Mouse (Mus musculus): ENCODE data around the gene Acox3. TPM values are rescaled to one million over a fixed set of nuclear protein-coding genes. Genes with fewer than 3 reads are reported as not detected.
"Not testable (repeated sequence)": the region's sequence is repeated elsewhere in the genome, so short reads cannot be mapped to it uniquely, and the experiment has no call there.

Acox3 gene
- polyA plus RNA-seq, 1 experiment from 2014 or later: 15.1 TPM

GRCm38 (mm10) chr5:35584259-35584658 lies 1.4 kb downstream of the Acox3 start:
- H3K4me2 ChIP-seq (ENCODE audit: low read depth, low read length); ATAC-seq (ENCODE audit: insufficient read depth, low FRiP score); H3K9me3 ChIP-seq (replicated peaks; ENCODE audit: control insufficient read depth, low read length); H3K9ac ChIP-seq (ENCODE audit: low read length); H3K4me1 ChIP-seq (ENCODE audit: control insufficient read depth, insufficient read depth, low read length); H3K36me3 ChIP-seq (ENCODE audit: control insufficient read depth, insufficient read depth, low read length); H3K27me3 ChIP-seq (ENCODE audit: control insufficient read depth, insufficient read depth, low read length); H3K4me3 ChIP-seq (replicated peaks; ENCODE audit: low read length); H3K27ac ChIP-seq (ENCODE audit: low read length): not testable (repeated sequence)
- 92% methylated on average over 2 of the region's 2 CpGs for WGBS

GRCm38 (mm10) chr5:35591497-35591896 lies 8.7 kb downstream of the Acox3 start:
- peaks cover 39% of the 10 kb centered on the region for H3K36me3 ChIP-seq (ENCODE audit: control insufficient read depth, insufficient read depth, low read length)
- H3K4me2 ChIP-seq (ENCODE audit: low read depth, low read length): no peak overlapping the region
- no peak overlapping the region for H3K4me3 ChIP-seq (replicated peaks; ENCODE audit: low read length)
- H3K4me1 ChIP-seq (ENCODE audit: control insufficient read depth, insufficient read depth, low read length): no peaks in the 10 kb centered on the region
- H3K9ac ChIP-seq (ENCODE audit: low read length): no peak overlapping the region
- H3K27me3 ChIP-seq (ENCODE audit: control insufficient read depth, insufficient read depth, low read length): no peaks in the 10 kb centered on the region
- no peaks in the 10 kb centered on the region; the same call in 1 of the 2 replicates for H3K9me3 ChIP-seq (replicated peaks; ENCODE audit: control insufficient read depth, low read length)
- no peak for ATAC-seq (ENCODE audit: insufficient read depth, low FRiP score)
- 90% methylated on average over 3 of the region's 4 CpGs for WGBS
- no peak overlapping the region for H3K27ac ChIP-seq (ENCODE audit: low read length)

- H3K36me3 ChIP-seq (ENCODE audit: control insufficient read depth, insufficient read depth, low read length): peaks cover 39% of the 10 kb centered on the region
These were observed 9.4 kb downstream of the Acox3 start for GRCm38 (mm10) chr5:35592081-35592736.

GRCm38 (mm10) chr5:35592824-35593223 lies 10.0 kb downstream of the Acox3 start:
- Histone ChIP-seq H3K4me1 (ENCODE audit: control insufficient read depth, insufficient read depth, low read length) (no peaks in the 10 kb centered on the region), H3K27ac (ENCODE audit: low read length) (no peak overlapping the region), H3K4me2 (ENCODE audit: low read depth, low read length) (no peak overlapping the region), H3K9ac (ENCODE audit: low read length) (no peak overlapping the region), H3K36me3 (ENCODE audit: control insufficient read depth, insufficient read depth, low read length) (peaks cover 40% of the 10 kb centered on the region), H3K4me3 (replicated peaks; ENCODE audit: low read length) (no peak overlapping the region), H3K9me3 (replicated peaks; ENCODE audit: control insufficient read depth, low read length) (no peaks in the 10 kb centered on the region; the same call in 1 of the 2 replicates), H3K27me3 (ENCODE audit: control insufficient read depth, insufficient read depth, low read length) (no peaks in the 10 kb centered on the region)
- ATAC-seq (ENCODE audit: insufficient read depth, low FRiP score): no peak
- 67% methylated on average over 4 of the region's 4 CpGs for WGBS

More at GRCm38 (mm10) chr5:35592081-35592736, 9.4 kb downstream of the Acox3 start:
- Histone ChIP-seq H3K4me2 (ENCODE audit: low read depth, low read length) (no peak overlapping the region), H3K4me1 (ENCODE audit: control insufficient read depth, insufficient read depth, low read length) (no peaks in the 10 kb centered on the region), H3K27me3 (ENCODE audit: control insufficient read depth, insufficient read depth, low read length) (no peaks in the 10 kb centered on the region), H3K27ac (ENCODE audit: low read length) (no peak overlapping the region), H3K9ac (ENCODE audit: low read length) (no peak overlapping the region), H3K9me3 (replicated peaks; ENCODE audit: control insufficient read depth, low read length) (no peaks in the 10 kb centered on the region; the same call in 1 of the 2 replicates), H3K4me3 (replicated peaks; ENCODE audit: low read length) (no peak overlapping the region)
- no peak for ATAC-seq (ENCODE audit: insufficient read depth, low FRiP score)
- WGBS: 87% methylated on average over 21 of the region's 21 CpGs

GRCm38 (mm10) chr5:35593272-35593671 lies 10.4 kb downstream of the Acox3 start:
- Histone ChIP-seq H3K36me3 (ENCODE audit: control insufficient read depth, insufficient read depth, low read length) (peaks cover 45% of the 10 kb centered on the region), H3K4me2 (ENCODE audit: low read depth, low read length) (no peak overlapping the region), H3K4me3 (replicated peaks; ENCODE audit: low read length) (no peak overlapping the region), H3K27me3 (ENCODE audit: control insufficient read depth, insufficient read depth, low read length) (no peaks in the 10 kb centered on the region), H3K9ac (ENCODE audit: low read length) (no peak overlapping the region), H3K9me3 (replicated peaks; ENCODE audit: control insufficient read depth, low read length) (peaks cover under 1% of the 10 kb centered on the region), H3K27ac (ENCODE audit: low read length) (no peak overlapping the region), H3K4me1 (ENCODE audit: control insufficient read depth, insufficient read depth, low read length) (no peaks in the 10 kb centered on the region)
- no peak for ATAC-seq (ENCODE audit: insufficient read depth, low FRiP score)
- 88% methylated on average over 6 of the region's 6 CpGs for WGBS

GRCm38 (mm10) chr5:35594768-35595167 lies 11.9 kb downstream of the Acox3 start:
- Histone ChIP-seq H3K27me3 (ENCODE audit: control insufficient read depth, insufficient read depth, low read length) (no peaks in the 10 kb centered on the region), H3K36me3 (ENCODE audit: control insufficient read depth, insufficient read depth, low read length) (peaks cover 37% of the 10 kb centered on the region), H3K4me2 (ENCODE audit: low read depth, low read length) (no peak overlapping the region), H3K4me3 (replicated peaks; ENCODE audit: low read length) (no peak overlapping the region), H3K9me3 (replicated peaks; ENCODE audit: control insufficient read depth, low read length) (peaks cover 4% of the 10 kb centered on the region), H3K9ac (ENCODE audit: low read length) (no peak overlapping the region), H3K27ac (ENCODE audit: low read length) (no peak overlapping the region), H3K4me1 (ENCODE audit: control insufficient read depth, insufficient read depth, low read length) (no peaks in the 10 kb centered on the region)
- no peak for ATAC-seq (ENCODE audit: insufficient read depth, low FRiP score)
- WGBS: 92% methylated on average over 4 of the region's 4 CpGs

- Histone ChIP-seq H3K4me1 (ENCODE audit: control insufficient read depth, insufficient read depth, low read length) (no peaks in the 10 kb centered on the region), H3K4me2 (ENCODE audit: low read depth, low read length) (no peak overlapping the region), H3K36me3 (ENCODE audit: control insufficient read depth, insufficient read depth, low read length) (peaks cover 28% of the 10 kb centered on the region), H3K4me3 (replicated peaks; ENCODE audit: low read length) (no peak overlapping the region), H3K9ac (ENCODE audit: low read length) (no peak overlapping the region), H3K9me3 (replicated peaks; ENCODE audit: control insufficient read depth, low read length) (peaks cover 4% of the 10 kb centered on the region), H3K27ac (ENCODE audit: low read length) (peak overlapping the region; percentile 51; the same call in 1 of the 2 replicates), H3K27me3 (ENCODE audit: control insufficient read depth, insufficient read depth, low read length) (no peaks in the 10 kb centered on the region)
- 21% methylated on average over 4 of the region's 4 CpGs for WGBS
- peak; percentile 34 for ATAC-seq (ENCODE audit: insufficient read depth, low FRiP score)
These were observed 12.9 kb downstream of the Acox3 start for GRCm38 (mm10) chr5:35595706-35596105.

- Histone ChIP-seq H3K4me3 (replicated peaks; ENCODE audit: low read length) (no peak overlapping the region), H3K9me3 (replicated peaks; ENCODE audit: control insufficient read depth, low read length) (peaks cover 4% of the 10 kb centered on the region; the same call in 1 of the 2 replicates), H3K27me3 (ENCODE audit: control insufficient read depth, insufficient read depth, low read length) (no peaks in the 10 kb centered on the region), H3K4me2 (ENCODE audit: low read depth, low read length) (no peak overlapping the region), H3K27ac (ENCODE audit: low read length) (peak overlapping the region; percentile 51; the same call in 1 of the 2 replicates), H3K9ac (ENCODE audit: low read length) (no peak overlapping the region), H3K36me3 (ENCODE audit: control insufficient read depth, insufficient read depth, low read length) (peaks cover 23% of the 10 kb centered on the region), H3K4me1 (ENCODE audit: control insufficient read depth, insufficient read depth, low read length) (no peaks in the 10 kb centered on the region)
- 59% methylated on average over 18 of the region's 18 CpGs for WGBS
- ATAC-seq (ENCODE audit: insufficient read depth, low FRiP score): 0 out of 2 replicates have a peak, but pooled peaks have one; percentile 27
These were observed 13.6 kb downstream of the Acox3 start for GRCm38 (mm10) chr5:35596169-35597160.

- Histone ChIP-seq H3K4me1 (ENCODE audit: control insufficient read depth, insufficient read depth, low read length) (no peaks in the 10 kb centered on the region), H3K9me3 (replicated peaks; ENCODE audit: control insufficient read depth, low read length) (peaks cover 4% of the 10 kb centered on the region; the same call in 1 of the 2 replicates), H3K9ac (ENCODE audit: low read length) (no peak overlapping the region), H3K27ac (ENCODE audit: low read length) (no peak overlapping the region), H3K4me2 (ENCODE audit: low read depth, low read length) (no peak overlapping the region), H3K4me3 (replicated peaks; ENCODE audit: low read length) (no peak overlapping the region), H3K36me3 (ENCODE audit: control insufficient read depth, insufficient read depth, low read length) (peaks cover 12% of the 10 kb centered on the region), H3K27me3 (ENCODE audit: control insufficient read depth, insufficient read depth, low read length) (no peaks in the 10 kb centered on the region)
- no peak for ATAC-seq (ENCODE audit: insufficient read depth, low FRiP score)
- WGBS: 84% methylated on average over 11 of the region's 11 CpGs
These were observed 17.4 kb downstream of the Acox3 start for GRCm38 (mm10) chr5:35600233-35600632.
